In genomic region chr14:14705126-14705525, GRCm38 (mm10) we compare ENCODE assay signal across 14 mouse cellular contexts. TPM values are rescaled to one million over a fixed set of nuclear protein-coding genes. Genes with fewer than 3 reads are reported as not detected.
DNase-seq lines count a peak whose midpoint lies in the region; ATAC-seq and TF ChIP-seq lines count a peak whose summit lies in the region.
"Had no signal": no experiment of that assay in that cellular context is flagged by ENCODE, and none has a peak within 500 bp of the region (broad histone marks: within the 10 kb centered on the region; RNA-seq: fewer than 3 reads in every experiment).

No protein-coding gene starts in this region.

- peaks cover 63% of the 10 kb centered on the region for H3K79me2 ChIP-seq in myocyte (ENCODE audit: control insufficient read depth, insufficient read depth)

- TF ChIP-seq POLR2A in myocyte (IDR thresholded peaks at IDR 0.05; ENCODE audit: insufficient read length, low read depth): no peak

- no peak overlapping the region for H3K27ac ChIP-seq in hindbrain, embryonic 12.5 days
- no peak overlapping the region for H3K27ac ChIP-seq in hindbrain, embryonic 11.5 days (ENCODE audit: low read depth, low read length)
- H3K27ac ChIP-seq in forebrain, embryonic 11.5 days (ENCODE audit: low read depth, low read length): no peak overlapping the region
- no peak overlapping the region for H3K27ac ChIP-seq in limb, embryonic 10.5 days
- H3K27ac ChIP-seq: heart, embryonic 13.5 days; intestine, embryonic 15.5 days had no signal

- WGBS in hindbrain, embryonic 12.5 days: 74% methylated on average over 3 of the region's 3 CpGs
- 82% methylated on average over 3 of the region's 3 CpGs for WGBS in hindbrain, embryonic 11.5 days
- 89% methylated on average over 3 of the region's 3 CpGs for WGBS in forebrain, embryonic 11.5 days
- 89% methylated on average over 3 of the region's 3 CpGs for WGBS in limb, embryonic 10.5 days

- H3K4me1 ChIP-seq in hindbrain, embryonic 12.5 days: peaks cover 21% of the 10 kb centered on the region
- H3K4me1 ChIP-seq in hindbrain, embryonic 11.5 days (replicated peaks; ENCODE audit: control insufficient read depth, insufficient read depth, low read length): no peaks in the 10 kb centered on the region
- H3K4me1 ChIP-seq in forebrain, embryonic 11.5 days (replicated peaks; ENCODE audit: control insufficient read depth, insufficient read depth, low read length): no peaks in the 10 kb centered on the region
- peaks cover 11% of the 10 kb centered on the region for H3K4me1 ChIP-seq in limb, embryonic 10.5 days
- H3K4me1 ChIP-seq: intestine, embryonic 15.5 days had no signal

- DNase-seq in hindbrain, embryonic 11.5 days (ENCODE audit: low spot score): no peak
- no peak for DNase-seq in forebrain, embryonic 11.5 days (ENCODE audit: low spot score)
- DNase-seq in limb, embryonic 10.5 days (ENCODE audit: low spot score): no peak
- no peak for DNase-seq in layer of hippocampus, postnatal 14 days (ENCODE audit: low spot score in 2 of 2)
- no peak for DNase-seq in gastrocnemius, postnatal 4 days (ENCODE audit: low spot score in 2 of 2)
- DNase-seq: cerebellum, adult 11-12 months; gastrocnemius, postnatal 10 days; lung, postnatal 36 days; retina, postnatal 1 day had no signal

- H3K27me3 ChIP-seq in hindbrain, embryonic 12.5 days: no peaks in the 10 kb centered on the region
- H3K27me3 ChIP-seq in hindbrain, embryonic 11.5 days (ENCODE audit: control insufficient read depth, insufficient read depth, low read length): no peaks in the 10 kb centered on the region
- no peaks in the 10 kb centered on the region for H3K27me3 ChIP-seq in forebrain, embryonic 11.5 days (ENCODE audit: control insufficient read depth, insufficient read depth, low read length)
- no peaks in the 10 kb centered on the region for H3K27me3 ChIP-seq in limb, embryonic 10.5 days (ENCODE audit: low read depth, poor library complexity, severe bottlenecking)
- H3K27me3 ChIP-seq in myocyte (ENCODE audit: control insufficient read depth, insufficient read depth, insufficient read length): no peaks in the 10 kb centered on the region
- H3K27me3 ChIP-seq: heart, embryonic 13.5 days; intestine, embryonic 15.5 days had no signal

- H3K9ac ChIP-seq in hindbrain, embryonic 12.5 days: no peak overlapping the region
- H3K9ac ChIP-seq in hindbrain, embryonic 11.5 days (ENCODE audit: low read depth, low read length): no peak overlapping the region
- no peak overlapping the region for H3K9ac ChIP-seq in forebrain, embryonic 11.5 days (ENCODE audit: low read length)
- H3K9ac ChIP-seq: intestine, embryonic 15.5 days had no signal

- no peak overlapping the region for H3ac ChIP-seq in myocyte (ENCODE audit: control insufficient read depth, insufficient read length)

- no peaks in the 10 kb centered on the region for H3K9me3 ChIP-seq in hindbrain, embryonic 12.5 days (replicated peaks)
- H3K9me3 ChIP-seq in hindbrain, embryonic 11.5 days (ENCODE audit: control insufficient read depth, low read length): no peaks in the 10 kb centered on the region
- no peaks in the 10 kb centered on the region for H3K9me3 ChIP-seq in forebrain, embryonic 11.5 days (ENCODE audit: control insufficient read depth, low read length)
- H3K9me3 ChIP-seq in limb, embryonic 10.5 days (replicated peaks): no peaks in the 10 kb centered on the region
- H3K9me3 ChIP-seq: heart, embryonic 13.5 days; intestine, embryonic 15.5 days had no signal

- H3K36me3 ChIP-seq in hindbrain, embryonic 12.5 days: 0 out of 2 replicates have a peak, but pooled peaks cover 2% of the 10 kb centered on the region
- no peaks in the 10 kb centered on the region for H3K36me3 ChIP-seq in hindbrain, embryonic 11.5 days (ENCODE audit: control insufficient read depth, insufficient read depth, low read length)
- no peaks in the 10 kb centered on the region for H3K36me3 ChIP-seq in forebrain, embryonic 11.5 days (ENCODE audit: control insufficient read depth, insufficient read depth, low read length)
- peaks cover 45% of the 10 kb centered on the region for H3K36me3 ChIP-seq in limb, embryonic 10.5 days
- peaks cover 5% of the 10 kb centered on the region for H3K36me3 ChIP-seq in myocyte (ENCODE audit: control insufficient read depth, insufficient read depth)
- H3K36me3 ChIP-seq: intestine, embryonic 15.5 days had no signal

- H3K4me3 ChIP-seq in hindbrain, embryonic 12.5 days: 0 out of 2 replicates have a peak overlapping the region, but pooled peaks have one; percentile 85
- no peak overlapping the region; the same call in 1 of the 2 replicates for H3K4me3 ChIP-seq in hindbrain, embryonic 11.5 days (ENCODE audit: low read depth, low read length)
- peak overlapping the region; percentile 84; the same call in 1 of the 2 replicates for H3K4me3 ChIP-seq in forebrain, embryonic 11.5 days (ENCODE audit: low read depth, low read length)
- H3K4me3 ChIP-seq in limb, embryonic 10.5 days: 0 out of 2 replicates have a peak overlapping the region, but pooled peaks have one; percentile 90
- H3K4me3 ChIP-seq in myocyte: peak overlapping the region; percentile 61

- peak overlapping the region; percentile 66 for H3K4me2 ChIP-seq in hindbrain, embryonic 12.5 days (replicated peaks)
- no peak overlapping the region for H3K4me2 ChIP-seq in hindbrain, embryonic 11.5 days (replicated peaks; ENCODE audit: low read depth, low read length)
- H3K4me2 ChIP-seq in forebrain, embryonic 11.5 days (ENCODE audit: low read depth, low read length, severe bottlenecking): no peak overlapping the region
- H3K4me2 ChIP-seq in myocyte (ENCODE audit: low read depth): peak overlapping the region; percentile 64

- no peak for ATAC-seq in hindbrain, embryonic 12.5 days (ENCODE audit: low FRiP score)
- ATAC-seq in hindbrain, embryonic 11.5 days (ENCODE audit: low FRiP score): no peak
- ATAC-seq in forebrain, embryonic 11.5 days (replicated peaks; ENCODE audit: low FRiP score): no peak
- no peak for ATAC-seq in megakaryocyte-erythroid progenitor cell, adult 5-6 weeks (replicated peaks; ENCODE audit: low FRiP score, low TSS enrichment, poor library complexity, severe bottlenecking)
- ATAC-seq: intestine, embryonic 15.5 days had no signal

TF ChIP-seq in myocyte, 11 proteins besides CTCF, POLR2A, EP300 and RAD21:
- no peak for TF ChIP-seq TCF12 (IDR thresholded peaks at IDR 0.05; ENCODE audit: insufficient read depth, poor library complexity, severe bottlenecking)
- no peak for TF ChIP-seq SRF (IDR thresholded peaks at IDR 0.05; ENCODE audit: control insufficient read depth, insufficient read length, low read depth)
- no peak for TF ChIP-seq POLR2AphosphoS2 (IDR thresholded peaks at IDR 0.05; ENCODE audit: insufficient read length, low read depth)

RNA-seq across cellular contexts. Expression of gene Slc4a7, which starts 3.0 kb away (rescaled TPM):
- polyA plus RNA-seq in hindbrain, embryonic 12.5 days (2016; fragmentation: Nextera tagmentation; extraction: Ambion mirVana): 39.9 and 40.8 TPM in 2 replicates
- polyA plus RNA-seq in hindbrain, embryonic 11.5 days (2014; fragmentation: Nextera tagmentation; extraction: Ambion mirVana): 27.0 and 38.4 TPM in 2 replicates
- polyA plus RNA-seq in forebrain, embryonic 11.5 days (2014; fragmentation: Nextera tagmentation; extraction: Ambion mirVana): 31.7 and 33.5 TPM in 2 replicates
- 30.6 and 31.7 TPM in 2 replicates for polyA plus RNA-seq in limb, embryonic 10.5 days (2016; fragmentation: Nextera tagmentation; extraction: Ambion mirVana)
- polyA plus RNA-seq in myocyte (2012; fragmentation: generic; extraction: Trizol): 15.6 TPM
- total RNA-seq in layer of hippocampus, postnatal 14 days (2021): 10 to 100 TPM; 42.1 to 51.6 TPM
- total RNA-seq in gastrocnemius, postnatal 4 days (2021): 10 to 100 TPM; 16.3 to 18.1 TPM
- 27.1 and 29.8 TPM in 2 replicates for total RNA-seq in megakaryocyte-erythroid progenitor cell, adult 5-6 weeks (2014; fragmentation: Nextera tagmentation)
- total RNA-seq in megakaryocyte-erythroid progenitor cell, adult 5-6 weeks (2017): 32.0 and 35.3 TPM in 2 replicates

Comparison
In these comparisons a context has a peak if more than half of its experiments do, and no peak if none do; other contexts are left out.
1. H3K4me2 ChIP-seq: peak in hindbrain, embryonic 12.5 days (single experiment) and myocyte (single experiment); none in hindbrain, embryonic 11.5 days (single experiment) and forebrain, embryonic 11.5 days (single experiment).